Mouse (Mus musculus): ENCODE data around the gene Slc5a7.

Slc5a7 gene

DNA sequence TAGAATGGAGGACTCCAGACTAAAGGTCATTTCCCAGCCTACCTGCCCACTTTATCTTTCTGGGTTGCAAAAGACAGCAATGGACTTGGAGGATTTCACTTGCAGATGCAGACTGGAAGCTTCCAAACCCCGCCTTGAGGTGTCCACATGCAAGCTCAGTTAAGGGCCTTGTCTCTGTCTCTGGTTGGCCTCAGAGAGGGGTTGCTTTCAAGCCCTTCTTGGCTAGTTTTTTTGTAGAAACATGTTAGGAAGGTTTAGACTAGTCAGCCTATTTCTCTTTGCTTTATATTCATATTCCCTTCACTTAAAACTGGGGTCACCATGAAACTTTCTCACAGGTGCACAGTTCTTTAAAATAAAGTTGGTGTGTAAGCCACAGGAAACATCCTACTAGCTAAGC lies at the start of gene Slc5a7:
TSS of gene Slc5a7 (minus strand) at position 101 of the 400 bp plus-strand sequence.
- DNase-seq, result no peak

DNA sequence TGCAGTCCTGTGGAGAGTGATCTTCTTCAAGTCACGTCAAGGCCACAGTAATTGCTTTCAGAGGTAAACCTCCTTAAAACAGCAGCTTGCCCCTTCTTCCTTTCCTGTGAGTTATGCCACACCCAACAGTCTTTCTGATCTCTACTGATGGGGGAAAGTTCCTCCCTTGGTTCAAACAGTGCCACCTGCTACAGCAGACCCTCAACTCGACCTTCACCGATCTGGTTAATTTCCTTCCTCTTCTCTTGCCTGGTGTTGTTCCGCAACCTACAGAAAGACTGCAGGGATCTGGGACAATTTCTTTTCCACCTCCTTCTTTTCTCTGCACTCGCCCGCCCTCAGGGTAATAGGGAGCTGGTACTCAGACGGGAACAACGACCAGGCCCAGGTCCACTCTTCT lies 48.8 kb upstream of the Slc5a7 start:
- no peak for DNase-seq

DNA sequence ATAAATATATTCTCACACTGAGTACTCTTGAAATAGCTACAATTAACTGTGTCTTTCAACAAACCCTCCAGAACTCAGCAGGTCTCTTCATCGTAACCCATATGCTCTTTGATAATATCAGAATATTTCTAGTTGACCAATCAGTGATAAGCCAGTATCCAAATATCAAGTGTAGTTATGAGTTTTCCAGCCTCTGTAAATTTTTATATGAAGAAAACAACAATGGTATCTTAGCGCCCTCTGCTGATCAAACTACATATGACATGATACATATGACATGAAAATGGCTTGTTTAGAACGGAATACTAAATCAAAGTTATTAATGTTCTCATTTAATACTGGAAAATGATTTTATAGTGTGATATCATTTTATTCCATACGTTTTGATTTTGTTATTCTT lies 44.6 kb upstream of the Slc5a7 start:
- DNase-seq, result no peak

DNA sequence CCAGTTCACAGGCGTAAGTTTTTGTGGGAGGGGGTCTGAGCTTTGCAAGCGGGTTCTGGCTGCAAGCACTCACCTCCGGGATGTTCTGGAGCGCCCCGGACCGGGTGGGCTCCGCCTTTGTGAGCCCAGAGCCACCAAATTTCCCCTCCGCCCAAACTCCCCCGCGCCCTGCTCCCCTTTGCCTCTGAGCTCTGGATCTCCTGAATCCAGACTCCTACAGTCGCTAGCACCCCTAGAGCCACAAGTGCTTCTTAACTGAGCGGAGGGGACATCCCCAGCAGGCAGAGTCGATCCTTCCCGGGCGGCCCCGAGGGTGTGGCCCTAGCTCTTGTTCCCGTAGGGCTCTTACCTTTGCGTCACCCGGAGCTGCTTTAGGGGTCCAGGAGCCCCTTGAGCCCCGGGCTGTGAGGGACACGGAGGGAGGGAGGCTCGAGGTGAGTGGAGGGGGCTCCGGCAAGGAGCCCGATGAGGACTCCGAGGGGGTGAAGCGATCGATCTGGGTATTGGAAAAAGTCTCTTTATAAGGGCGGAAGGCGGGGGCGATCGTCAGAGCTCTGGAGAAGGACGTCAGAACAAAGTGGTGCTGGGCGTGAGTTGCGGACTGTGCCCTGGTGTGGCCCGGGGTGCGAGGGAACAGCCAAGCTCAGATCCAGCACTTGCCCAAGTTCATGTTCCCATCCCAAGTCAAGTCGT lies 456 bp downstream of the Slc5a7 start:
- DNase-seq, result no peak

DNA sequence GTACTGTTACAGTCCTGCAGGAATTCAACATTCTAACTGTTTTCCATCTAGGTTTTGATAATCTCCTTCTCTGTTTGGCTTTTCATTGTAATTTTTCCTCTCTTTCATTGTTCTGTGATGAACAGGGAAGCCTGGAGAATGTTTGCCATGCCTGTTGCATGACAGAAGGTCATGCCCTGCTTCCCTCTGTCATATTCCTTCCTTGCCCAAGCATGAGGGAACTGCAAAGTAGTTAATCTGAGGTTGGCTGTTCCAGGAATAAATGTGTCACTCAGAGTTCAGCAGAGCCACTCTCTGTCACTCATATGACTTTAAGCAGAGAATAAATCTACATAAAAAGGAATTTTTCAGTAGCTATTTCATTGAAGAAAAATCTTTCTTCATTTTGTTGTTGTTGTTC lies 48.1 kb downstream of the Slc5a7 start:
- no peak for DNase-seq

DNA sequence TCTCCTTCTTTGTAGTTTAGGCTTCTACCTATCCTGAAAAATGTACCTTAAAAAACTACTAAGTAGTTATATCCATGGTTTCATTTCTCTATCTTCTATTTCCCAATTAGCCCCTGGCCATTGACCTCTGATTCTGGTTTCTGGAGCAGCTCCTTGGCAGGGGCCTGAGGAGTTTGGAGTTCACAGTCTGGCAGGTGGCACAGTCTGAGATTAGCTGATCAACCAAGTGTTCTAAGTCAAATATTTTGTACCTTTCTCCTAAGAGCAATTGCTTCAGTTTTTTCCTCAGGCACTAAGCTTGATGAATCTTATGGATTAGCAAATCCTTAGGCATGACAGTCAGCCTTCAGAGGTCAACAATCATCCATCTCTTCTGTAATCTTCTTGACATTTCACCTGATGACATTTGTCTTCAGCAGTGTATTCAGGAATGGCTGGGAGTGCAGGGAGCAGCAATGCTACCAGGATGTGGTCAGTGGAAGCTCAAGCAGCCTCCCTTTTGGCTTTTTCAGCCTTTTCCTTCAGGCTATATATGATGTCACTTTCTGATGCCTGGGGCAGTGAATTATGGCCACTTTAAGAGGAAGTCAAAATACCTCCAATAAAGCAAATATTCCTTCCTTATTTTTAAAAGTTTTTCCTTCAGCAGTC lies 55.1 kb downstream of the Slc5a7 start:
- DNase-seq, result no peak

DNA sequence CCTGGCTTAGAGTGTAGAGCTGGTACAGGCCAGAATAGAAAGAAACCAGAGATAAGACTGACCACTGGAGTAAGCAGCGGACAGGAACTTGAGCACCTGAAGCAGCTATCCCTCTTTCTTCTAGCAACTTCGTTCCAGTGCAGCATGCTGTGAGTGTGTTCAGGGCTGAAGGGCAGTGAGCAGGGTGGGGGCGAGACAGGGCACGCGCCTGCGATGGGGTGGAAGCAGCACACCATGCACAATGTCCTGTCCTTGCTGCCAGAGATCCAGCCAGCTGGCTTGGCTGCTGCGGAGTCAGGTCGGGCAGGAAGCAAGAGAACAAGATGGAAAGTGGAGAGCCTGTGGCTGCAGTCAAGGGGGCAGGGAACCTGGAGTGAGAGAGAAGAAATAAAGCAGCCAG lies 59.4 kb downstream of the Slc5a7 start:
- DNase-seq, result no peak

Data from lung, postnatal 36 days (tissue).